Mouse (Mus musculus) kidney, adult 9 months (tissue): ENCODE data around the gene Vbp1.
A peak's percentile ranks its signal among the peaks of the same experiment; 100 is the strongest.

Experiments
- DNase-seq: peaks from one replicate; pipeline ENCODE4 v3.0.0; 2022

Gene Vbp1

GRCm38 (mm10) chrX:75514179-75514972 is at the start of gene Vbp1:
Vbp1 (plus strand) TSS chrX:75514299.
- peak; percentile 93 for DNase-seq

- peak; percentile 11 for DNase-seq
These were observed 38.9 kb upstream of the Vbp1 start for GRCm38 (mm10) chrX:75475182-75475644.

- no peak for DNase-seq
These were observed 24.2 kb upstream of the Vbp1 start for GRCm38 (mm10) chrX:75489886-75490285.

- DNase-seq = no peak
These were observed 316 bp upstream of the Vbp1 start for GRCm38 (mm10) chrX:75513787-75514178.

- peak; percentile 2 for DNase-seq
These were observed 63.7 kb downstream of the Vbp1 start, which contains the start of gene Rab39b for GRCm38 (mm10) chrX:75577582-75578324. Rab39b (minus strand) TSS chrX:75578231.

- DNase-seq = no peak
These were observed 64.4 kb downstream of the Vbp1 start for GRCm38 (mm10) chrX:75578539-75578938.
